Mouse (Mus musculus): ENCODE results near the gene Lrrc4c.

- TF ChIP-seq EP300 (IDR thresholded peaks at IDR 0.05; ENCODE audit: low read depth): no peak
- peak; percentile 36 for TF ChIP-seq CTCF (IDR thresholded peaks at IDR 0.05; ENCODE audit: low read depth)
Observed at GRCm38 (mm10) chr2:96707772-96708350, 389.9 kb downstream of the Lrrc4c start.
